Mouse (Mus musculus) CH12.LX (cell line): ENCODE results near the gene Snhg11. TPM values are rescaled to one million over a fixed set of nuclear protein-coding genes. Genes with fewer than 3 reads are reported as not detected.

Experiments
- DNase-seq: peaks from one replicate; pipeline ENCODE4 v3.0.0-alpha.2; 2013; ENCODE audit errors: extremely low read depth
- H3K27ac ChIP-seq: 2 replicates; pipeline ENCODE4 v1.5.1; 2012; ENCODE audit warnings: low read depth, mild to moderate bottlenecking, control low read depth, moderate library complexity; ENCODE audit not compliant: insufficient read depth
- H3K27me3 ChIP-seq: replicated peaks from 2 replicates; pipeline ENCODE3; 2012; ENCODE audit warnings: inconsistent platforms
- H3K36me3 ChIP-seq, 2 experiments: replicated peaks in 1 of 2; 2 replicates each; pipeline versions ENCODE3 to v1.6.1; 2012; ENCODE audit warnings: inconsistent platforms in 1 of 2, low read length in 1 of 2, mild to moderate bottlenecking in 1 of 2, mixed read lengths in 1 of 2, moderate library complexity in 1 of 2; ENCODE audit not compliant: control insufficient read depth in 1 of 2, insufficient read depth in 1 of 2
- H3K4me1 ChIP-seq, 2 experiments: 2 replicates each; pipeline ENCODE4 v1.6.1; 2012; ENCODE audit warnings: inconsistent platforms in 1 of 2, moderate library complexity in 1 of 2; ENCODE audit not compliant: insufficient read depth in 2 of 2, control insufficient read depth in 1 of 2
- H3K4me2 ChIP-seq: 2 replicates; pipeline ENCODE4 v1.6.1; 2012; ENCODE audit warnings: low read depth, mild to moderate bottlenecking, control low read depth; ENCODE audit not compliant: poor library complexity, insufficient read depth, severe bottlenecking
- H3K4me3 ChIP-seq, 3 experiments: fragments of 150-350 bp in 1 of 3; sonication (generic) in 1 of 3; replicated peaks in 1 of 3; 2 replicates each; pipeline versions ENCODE3 to v1.5.1; 2011 to 2012; ENCODE audit warnings: low read depth in 2 of 3, low read length in 2 of 3, mild to moderate bottlenecking in 2 of 3, moderate library complexity in 2 of 3, control low read depth in 1 of 3, improper control_type of control experiment in 1 of 3, inconsistent platforms in 1 of 3, mixed read lengths in 1 of 3; ENCODE audit not compliant: poor library complexity in 1 of 3
- H3K79me2 ChIP-seq: replicated peaks from 2 replicates; pipeline ENCODE4 v1.6.1; 2012; ENCODE audit warnings: mild to moderate bottlenecking, moderate library complexity; ENCODE audit not compliant: control insufficient read depth, poor library complexity, insufficient read depth, severe bottlenecking; ENCODE audit errors: extremely low read depth
- H3K9ac ChIP-seq: 2 replicates; pipeline ENCODE4 v1.6.1; 2012; ENCODE audit warnings: low read depth, mild to moderate bottlenecking, control low read depth, moderate library complexity; ENCODE audit not compliant: insufficient read depth
- H3K9me3 ChIP-seq: replicated peaks from 2 replicates; pipeline ENCODE3; 2012; ENCODE audit warnings: low read length, inconsistent platforms, mixed read lengths
- CHD1 ChIP-seq: IDR thresholded peaks from 2 replicates; pipeline ENCODE4 v1.6.1; 2012; ENCODE audit warnings: low read depth, low read length, improper control_type of control experiment, inconsistent platforms
- CTCF ChIP-seq, 2 experiments: IDR thresholded peaks in 1 of 2; conservative IDR thresholded peaks in 1 of 2; 2 replicates each; pipeline ENCODE4 v1.5.1; 2011 to 2012; ENCODE audit warnings: low read depth in 2 of 2, low read length in 2 of 2, improper control_type of control experiment in 1 of 2, inconsistent platforms in 1 of 2, mild to moderate bottlenecking in 1 of 2, moderate library complexity in 1 of 2
- HCFC1 ChIP-seq: IDR thresholded peaks from 2 replicates; pipeline ENCODE4 v1.6.1; 2012; ENCODE audit warnings: low read depth, mild to moderate bottlenecking, inconsistent platforms, low read length, improper control_type of control experiment
- JUND ChIP-seq: conservative IDR thresholded peaks from 2 replicates; pipeline ENCODE4 v1.6.1; 2011; ENCODE audit warnings: low read depth, low read length, improper control_type of control experiment
- KAT2A ChIP-seq: IDR thresholded peaks from 2 replicates; pipeline ENCODE4 v1.6.1; 2012; ENCODE audit warnings: low read length, improper control_type of control experiment, inconsistent platforms; ENCODE audit not compliant: insufficient replicate concordance
- MEF2A ChIP-seq: IDR thresholded peaks from 2 replicates; pipeline ENCODE4 v1.6.1; 2014; ENCODE audit warnings: low read depth, mild to moderate bottlenecking, inconsistent platforms, low read length, improper control_type of control experiment, borderline replicate concordance
- NELFE ChIP-seq: IDR thresholded peaks from 2 replicates; pipeline ENCODE4 v1.6.1; 2011; ENCODE audit warnings: low read depth, low read length, improper control_type of control experiment
- RAD21 ChIP-seq: IDR thresholded peaks from 2 replicates; pipeline ENCODE4 v1.6.1; 2011; ENCODE audit warnings: low read depth, mild to moderate bottlenecking, low read length, improper control_type of control experiment, moderate library complexity
- SMC3 ChIP-seq: IDR thresholded peaks from 2 replicates; pipeline ENCODE4 v1.6.1; 2011; ENCODE audit warnings: low read depth, low read length, improper control_type of control experiment
- TBP ChIP-seq: conservative IDR thresholded peaks from 2 replicates; pipeline ENCODE4 v1.6.1; 2011; ENCODE audit warnings: low read depth, low read length, improper control_type of control experiment
- TCF12 ChIP-seq: IDR thresholded peaks from 2 replicates; pipeline ENCODE4 v1.6.1; 2014; ENCODE audit warnings: low read depth, mild to moderate bottlenecking, inconsistent platforms, low read length, improper control_type of control experiment
- ZC3H11A ChIP-seq: IDR thresholded peaks from 2 replicates; pipeline ENCODE4 v1.6.1; 2012; ENCODE audit warnings: low read depth, mild to moderate bottlenecking, inconsistent platforms, low read length, improper control_type of control experiment
- dilution Hi-C: fragments of 300-500 bp; cut with MboI; formaldehyde crosslinking; loops from 2 replicates; pipeline ENCODE4 v1.14.3; 2020; ENCODE audit warnings: low sequenced_read_pairs; ENCODE audit not compliant: extremely low pct_unique_long_range_greater_than_20kb, extremely low pct_ligation_motif_present
- in situ Hi-C: fragments of 300-500 bp; cut with MboI; formaldehyde crosslinking; loops from 3 replicates; pipeline ENCODE4 v1.14.3; 2019; ENCODE audit warnings: low sequenced_read_pairs, low pct_ligation_motif_present, low pct_unique_long_range_greater_than_20kb, mixed read lengths
- polyA plus RNA-seq: library from polyadenylated mRNA; unstranded; fragments of >175 nt; gene quantifications from 2 replicates; pipeline ENCODE4 v1.2.1, GENCODE M21; 2012; ENCODE audit warnings: low read depth; ENCODE audit not compliant: insufficient read length
- total RNA-seq, 2 experiments: library from RNA; depleted of rRNA; stranded (reverse); fragments of 300-350 nt in 1 of 2; fragments of >200 nt in 1 of 2; gene quantifications; 2 replicates each; pipeline ENCODE4 v1.2.3; 2012 to 2014

Gene Snhg11
- total and polyA plus RNA-seq, 3 experiments = 0.04 to 0.13 TPM; not detected in 1

GRCm38 (mm10) chr2:158337698-158338097, 37.7 kb upstream of the Snhg11 start:
- no peak for TF ChIP-seq KAT2A
- H3K79me2 ChIP-seq = no peaks in the 10 kb centered on the region
- H3K4me1 ChIP-seq = no peaks in the 10 kb centered on the region
- in situ Hi-C loops = no loop called here
- DNase-seq = no peak
- dilution Hi-C loops = no loop called here
- H3K4me2 ChIP-seq = no peak overlapping the region
- H3K9ac ChIP-seq = no peak overlapping the region
- peaks cover 53% of the 10 kb centered on the region for H3K27me3 ChIP-seq
- H3K36me3 ChIP-seq = no peaks in the 10 kb centered on the region
- H3K9me3 ChIP-seq = no peaks in the 10 kb centered on the region
- no peak overlapping the region for H3K4me3 ChIP-seq
- no peak overlapping the region for H3K27ac ChIP-seq

GRCm38 (mm10) chr2:158339948-158340564, 35.4 kb upstream of the Snhg11 start:
- Histone ChIP-seq H3K4me1 (peaks cover 3% of the 10 kb centered on the region in 2 experiments; a peak in 2 of 4 replicates), H3K36me3 (no peaks in the 10 kb centered on the region), H3K9me3 (no peaks in the 10 kb centered on the region), H3K9ac (no peak overlapping the region), H3K27me3 (peaks cover 46% of the 10 kb centered on the region), H3K4me2 (no peak overlapping the region)
- DNase-seq = peak; percentile 63
- dilution Hi-C loops = no loop called here
- in situ Hi-C loops = loop anchor here (5.0 kb wide), 1 partner anchor 58 kb away; no protein-coding TSS in a partner anchor
- TF ChIP-seq CHD1 (no peak), RAD21 (peak; percentile 90), MEF2A (peak; percentile 44; the same call in 1 of the 2 replicates), CTCF (conservative IDR thresholded peaks at IDR 0.05 in 1 of 2, IDR thresholded peaks at IDR 0.05 in 1 of 2; ENCODE audit: low read depth in 2 of 2, low read length in 2 of 2) (peak; percentile 78 to 96), SMC3 (peak; percentile 71), TCF12 (no peak), ZC3H11A (peak; percentile 30), JUND (0 out of 2 replicates have a peak, but pooled peaks have one; percentile 12), NELFE (peak; percentile 45; the same call in 1 of the 2 replicates)
- TF ChIP-seq, all 38 proteins: peak for 7
- Histone ChIP-seq H3K4me3 (no peak overlapping the region), H3K79me2 (no peaks in the 10 kb centered on the region), H3K27ac (no peak overlapping the region)

GRCm38 (mm10) chr2:158341324-158341723, 34.1 kb upstream of the Snhg11 start:
- Histone ChIP-seq H3K36me3 (no peaks in the 10 kb centered on the region), H3K79me2 (no peaks in the 10 kb centered on the region)
- dilution Hi-C loops = no loop called here

More at GRCm38 (mm10) chr2:158341324-158341723, 34.1 kb upstream of the Snhg11 start:
- Histone ChIP-seq H3K4me2 (no peak overlapping the region), H3K4me1 (peaks cover 3% of the 10 kb centered on the region in 2 experiments; a peak in 2 of 4 replicates), H3K9me3 (no peaks in the 10 kb centered on the region), H3K9ac (no peak overlapping the region), H3K4me3 (no peak overlapping the region), H3K27ac (no peak overlapping the region), H3K27me3 (peaks cover 36% of the 10 kb centered on the region)
- DNase-seq = no peak
- in situ Hi-C loops = loop anchor here (5.0 kb wide), 1 partner anchor 59 kb away; no protein-coding TSS in a partner anchor
- TF ChIP-seq CHD1 (no peak), TBP (no peak), HCFC1 (no peak)
